Mouse (Mus musculus) kidney, postnatal 14 days (tissue): ENCODE results near the gene Zcchc14.
A peak's percentile ranks its signal among the peaks of the same experiment; 100 is the strongest.
"Not testable (repeated sequence)": the region's sequence is repeated elsewhere in the genome, so short reads cannot be mapped to it uniquely, and the experiment has no call there.

Experiments
- DNase-seq: peaks from one replicate; pipeline ENCODE4 v3.0.0; 2022; ENCODE audit warnings: mixed read lengths

Zcchc14 gene

GRCm38 (mm10) chr8:121652774-121653323 lies at the start of gene Zcchc14:
Zcchc14 (minus strand) TSS chr8:121652901.
- peak; percentile 99 for DNase-seq

- DNase-seq: no peak
These were observed 47.2 kb upstream of the Zcchc14 start for GRCm38 (mm10) chr8:121699936-121700335.

GRCm38 (mm10) chr8:121698615-121699101 lies 46.0 kb upstream of the Zcchc14 start:
- DNase-seq: no peak

- DNase-seq: no peak
These were observed 45.3 kb upstream of the Zcchc14 start for GRCm38 (mm10) chr8:121697735-121698614.

GRCm38 (mm10) chr8:121695585-121696184 lies 43.0 kb upstream of the Zcchc14 start:
- DNase-seq: peak; percentile 86

- peak; percentile 41 for DNase-seq
These were observed 41.8 kb upstream of the Zcchc14 start for GRCm38 (mm10) chr8:121694453-121694852.

GRCm38 (mm10) chr8:121688496-121688895 lies 35.8 kb upstream of the Zcchc14 start:
- DNase-seq: no peak

GRCm38 (mm10) chr8:121687455-121688161 lies 34.9 kb upstream of the Zcchc14 start:
- DNase-seq: peak; percentile 22

GRCm38 (mm10) chr8:121685419-121685818 lies 32.7 kb upstream of the Zcchc14 start:
- peak; percentile 79 for DNase-seq

- no peak for DNase-seq
These were observed 30.6 kb upstream of the Zcchc14 start for GRCm38 (mm10) chr8:121683083-121683832.

GRCm38 (mm10) chr8:121681457-121681856 lies 28.8 kb upstream of the Zcchc14 start:
- no peak for DNase-seq

GRCm38 (mm10) chr8:121680896-121681295 lies 28.2 kb upstream of the Zcchc14 start:
- DNase-seq: no peak

GRCm38 (mm10) chr8:121678696-121679095 lies 26.0 kb upstream of the Zcchc14 start:
- DNase-seq: no peak

- peak; percentile 59 for DNase-seq
These were observed 23.0 kb upstream of the Zcchc14 start for GRCm38 (mm10) chr8:121675701-121676100.

GRCm38 (mm10) chr8:121675161-121675560 lies 22.5 kb upstream of the Zcchc14 start:
- DNase-seq: no peak

GRCm38 (mm10) chr8:121674524-121674923 lies 21.8 kb upstream of the Zcchc14 start:
- DNase-seq: peak; percentile 41

- DNase-seq: peak; percentile 43
These were observed 21.2 kb upstream of the Zcchc14 start for GRCm38 (mm10) chr8:121673917-121674316.

GRCm38 (mm10) chr8:121673153-121673552 lies 20.5 kb upstream of the Zcchc14 start:
- no peak for DNase-seq

- DNase-seq: peak; percentile 41
These were observed 16.5 kb upstream of the Zcchc14 start for GRCm38 (mm10) chr8:121669208-121669607.

- peak; percentile 38 for DNase-seq
These were observed 15.9 kb upstream of the Zcchc14 start for GRCm38 (mm10) chr8:121668553-121668952.

- not testable (repeated sequence) for DNase-seq
These were observed 15.3 kb upstream of the Zcchc14 start for GRCm38 (mm10) chr8:121667936-121668500.

- peak; percentile 89 for DNase-seq
These were observed 12.6 kb upstream of the Zcchc14 start for GRCm38 (mm10) chr8:121665329-121665728.
